Mouse (Mus musculus): ENCODE measurements around the gene Cbln4.
A peak's percentile ranks its signal among the peaks of the same experiment; 100 is the strongest.

The Cbln4 gene

GRCm38 (mm10) chr2:172043235-172043610, at the start of gene Cbln4:
Gene Cbln4, minus strand, starts transcription at chr2:172043466.
- no peak for DNase-seq

- no peak for DNase-seq
Observed at GRCm38 (mm10) chr2:172078596-172078995, 35.3 kb upstream of the Cbln4 start.

GRCm38 (mm10) chr2:172076295-172076694, 33.0 kb upstream of the Cbln4 start:
- DNase-seq = no peak

- no peak for DNase-seq
Observed at GRCm38 (mm10) chr2:172062876-172063275, 19.6 kb upstream of the Cbln4 start.

- DNase-seq = no peak
Observed at GRCm38 (mm10) chr2:172059747-172060146, 16.5 kb upstream of the Cbln4 start.

- no peak for DNase-seq
Observed at GRCm38 (mm10) chr2:172058936-172059665, 15.8 kb upstream of the Cbln4 start.

- DNase-seq = no peak
Observed at GRCm38 (mm10) chr2:172046002-172046401, 2.7 kb upstream of the Cbln4 start.

- DNase-seq = no peak
Observed at GRCm38 (mm10) chr2:172042607-172043234, 545 bp downstream of the Cbln4 start.

- peak in 1 of 2 experiments; percentile 19 for DNase-seq
Observed at GRCm38 (mm10) chr2:172042125-172042524, 1.1 kb downstream of the Cbln4 start.

- no peak for DNase-seq
Observed at GRCm38 (mm10) chr2:172040859-172041258, 2.4 kb downstream of the Cbln4 start.

- peak in 1 of 2 experiments; percentile 11 for DNase-seq
Observed at GRCm38 (mm10) chr2:172039601-172040000, 3.7 kb downstream of the Cbln4 start.

GRCm38 (mm10) chr2:172034281-172034680, 9.0 kb downstream of the Cbln4 start:
- no peak for DNase-seq

GRCm38 (mm10) chr2:172025459-172026130, 17.7 kb downstream of the Cbln4 start:
- DNase-seq = no peak

GRCm38 (mm10) chr2:172006726-172007125, 36.5 kb downstream of the Cbln4 start:
- DNase-seq = no peak

- DNase-seq = peak in 1 of 2 experiments; percentile 2
Observed at GRCm38 (mm10) chr2:172005970-172006369, 37.3 kb downstream of the Cbln4 start.

GRCm38 (mm10) chr2:172004029-172004984, 39.0 kb downstream of the Cbln4 start:
- no peak for DNase-seq

- DNase-seq = no peak
Observed at GRCm38 (mm10) chr2:171996979-171997686, 46.1 kb downstream of the Cbln4 start.

GRCm38 (mm10) chr2:171994861-171995260, 48.4 kb downstream of the Cbln4 start:
- no peak for DNase-seq

- DNase-seq = no peak
Observed at GRCm38 (mm10) chr2:171994240-171994639, 49.0 kb downstream of the Cbln4 start.

- DNase-seq = no peak
Observed at GRCm38 (mm10) chr2:171986686-171987085, 56.6 kb downstream of the Cbln4 start.

All from cerebellum, postnatal 36 days (tissue).